Mouse (Mus musculus): ENCODE measurements around the gene Pnpla1.

Gene Pnpla1

GRCm38 (mm10) chr17:28883941-28884516, 25.8 kb downstream of the Pnpla1 start:
- in situ Hi-C loops (cut with MboI) = no loop called here

DNA sequence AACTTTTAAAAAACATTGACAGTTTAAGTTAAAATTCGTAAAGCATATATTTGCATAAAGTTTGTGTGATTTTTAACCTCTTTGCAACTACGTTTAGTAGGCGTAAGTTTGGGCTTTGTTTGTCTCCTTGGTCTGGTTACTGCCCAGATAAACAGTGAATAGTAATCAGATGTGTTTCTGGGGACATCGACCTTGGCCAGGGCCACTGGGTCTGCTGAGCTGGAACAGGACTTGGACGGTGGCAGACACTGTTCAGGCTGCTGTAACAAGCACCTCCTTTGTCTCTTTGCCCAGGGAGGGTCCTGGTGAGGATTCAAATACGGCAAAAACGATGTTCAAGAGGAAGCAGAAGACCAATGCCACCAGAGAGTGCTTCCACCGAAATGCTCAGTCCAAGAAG, 27.0 kb downstream of the Pnpla1 start:
- in situ Hi-C loops (cut with MboI) = no loop called here

DNA sequence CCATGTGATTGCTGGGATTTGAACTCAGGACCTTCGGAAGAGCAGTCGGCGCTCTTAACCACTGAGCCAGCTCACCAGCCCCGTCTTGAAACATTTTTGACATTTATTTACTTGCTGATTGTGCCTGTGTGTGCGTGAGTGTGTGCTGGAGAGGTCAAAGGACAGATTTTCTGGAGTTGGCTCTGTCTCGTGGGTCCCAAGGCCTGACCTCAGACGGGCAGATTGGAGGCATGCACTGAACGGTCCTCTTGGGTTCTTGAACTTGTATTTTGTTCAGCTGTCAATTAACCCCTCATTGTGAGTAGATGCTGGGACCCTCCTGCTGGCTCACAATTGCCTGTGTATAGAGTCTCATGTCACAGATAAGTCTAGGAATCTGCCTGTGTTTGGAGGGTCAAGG, 28.1 kb downstream of the Pnpla1 start:
- in situ Hi-C loops (cut with MboI) = no loop called here

DNA sequence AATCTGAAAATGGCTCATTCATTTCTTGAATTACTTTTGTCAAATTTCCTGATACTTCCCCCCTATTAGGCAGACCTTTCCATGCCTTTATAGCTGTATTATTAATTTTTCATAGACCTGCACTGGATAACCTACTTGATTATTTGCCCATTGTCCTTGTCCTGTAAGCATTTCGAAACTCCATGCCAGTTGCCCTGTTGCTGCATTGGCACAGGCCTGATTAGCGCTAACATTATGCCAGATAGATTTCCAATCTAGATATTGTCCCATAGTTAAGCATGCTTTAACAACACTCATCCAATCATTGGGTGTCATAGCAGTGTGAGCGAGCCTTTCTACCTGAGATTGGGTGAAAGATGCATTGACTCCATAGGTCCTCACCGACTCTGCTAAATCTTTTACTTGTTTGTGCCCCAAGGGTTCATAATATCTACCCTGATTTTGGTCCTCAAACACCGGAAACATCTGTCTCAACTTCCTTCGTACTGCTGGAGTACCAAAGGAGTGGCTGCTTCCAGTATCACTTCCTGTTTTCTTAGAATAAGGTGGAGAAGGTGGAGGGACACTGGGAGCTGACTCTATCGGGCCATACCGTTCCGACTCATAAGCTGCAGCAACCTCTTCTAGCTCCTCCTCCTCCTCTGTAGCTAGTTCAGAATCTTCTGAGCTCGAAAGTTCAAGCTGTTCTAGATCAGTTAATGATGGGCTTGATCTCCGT, 36.0 kb downstream of the Pnpla1 start:
- in situ Hi-C loops (cut with MboI) = no loop called here

DNA sequence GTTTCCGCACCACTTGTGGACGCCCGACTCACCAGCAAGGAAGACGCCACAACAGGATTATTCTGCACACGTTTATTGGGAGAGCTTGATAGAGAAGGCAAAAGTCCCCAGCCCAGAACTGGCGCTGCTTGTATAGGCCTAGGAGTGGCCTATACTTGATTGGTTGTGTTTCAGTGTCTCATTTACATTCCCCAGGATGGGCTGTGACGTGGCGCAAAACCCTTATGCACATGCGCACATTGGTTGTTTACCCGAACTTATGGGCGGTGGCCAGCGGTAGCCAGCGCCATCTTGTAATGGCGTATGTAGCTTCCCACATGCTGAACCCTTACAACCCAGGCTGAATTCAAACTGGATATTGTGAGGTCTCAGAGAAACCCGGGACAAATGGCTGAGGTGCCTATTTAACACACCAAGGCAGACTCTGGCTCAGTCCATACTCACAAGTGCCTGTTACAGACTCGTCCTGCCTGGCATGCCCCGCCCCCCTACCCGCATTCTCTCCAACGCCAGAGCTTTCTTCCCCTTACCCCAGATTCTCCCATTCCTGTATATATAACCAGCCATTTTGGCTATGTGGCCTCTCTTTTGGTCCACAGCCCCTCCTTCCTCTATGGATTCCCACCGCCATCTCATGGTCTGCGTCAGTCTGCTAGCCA, 37.1 kb downstream of the Pnpla1 start:
- in situ Hi-C loops (cut with MboI) = no loop called here

- in situ Hi-C loops (cut with MboI) = no loop called here
Measured at GRCm38 (mm10) chr17:28896095-28896780, 38.0 kb downstream of the Pnpla1 start.

- in situ Hi-C loops (cut with MboI) = no loop called here
Measured at GRCm38 (mm10) chr17:28897817-28898216, 39.6 kb downstream of the Pnpla1 start.

DNA sequence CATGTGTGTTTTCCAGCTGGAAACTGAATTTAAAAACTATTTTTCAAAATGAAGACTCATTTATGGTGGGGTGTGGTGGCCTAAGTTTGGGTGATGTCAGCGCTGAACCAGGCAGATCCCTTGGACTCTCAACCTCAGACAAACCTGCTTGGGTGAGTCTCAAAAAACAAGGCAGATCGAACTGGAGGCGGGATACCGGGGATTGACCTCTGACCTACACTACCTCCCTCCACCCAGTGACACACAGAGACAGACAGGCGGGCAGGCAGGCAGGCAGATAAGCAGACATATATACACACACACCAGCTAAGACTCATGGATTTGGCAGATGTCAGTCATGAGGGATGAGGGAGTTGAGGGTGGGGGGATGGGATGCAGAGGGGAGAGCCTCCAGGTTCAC, 40.0 kb downstream of the Pnpla1 start:
- in situ Hi-C loops (cut with MboI) = no loop called here

GRCm38 (mm10) chr17:28899427-28899826, 41.2 kb downstream of the Pnpla1 start:
- in situ Hi-C loops (cut with MboI) = no loop called here

DNA sequence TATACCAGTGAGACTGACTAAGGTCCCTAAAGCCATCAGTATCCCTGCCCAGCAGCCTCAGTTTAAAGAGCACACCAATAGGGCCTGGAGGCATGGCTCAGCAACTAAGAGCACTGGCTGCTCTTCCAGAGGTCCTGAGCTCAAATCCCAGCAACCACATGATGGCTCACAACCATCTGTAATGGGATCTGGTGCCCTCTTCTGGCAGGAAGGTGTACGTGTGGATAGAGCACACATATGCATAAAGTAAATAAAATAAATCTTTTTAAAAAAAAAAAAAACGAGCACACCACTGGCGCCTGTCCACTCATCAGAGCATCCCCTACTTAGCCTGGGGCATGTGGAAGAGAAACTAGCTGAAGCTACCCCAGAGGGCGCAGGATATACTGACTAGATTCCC, 43.3 kb downstream of the Pnpla1 start:
- in situ Hi-C loops (cut with MboI) = no loop called here

GRCm38 (mm10) chr17:28904546-28905376, 46.5 kb downstream of the Pnpla1 start:
- in situ Hi-C loops (cut with MboI) = no loop called here

DNA sequence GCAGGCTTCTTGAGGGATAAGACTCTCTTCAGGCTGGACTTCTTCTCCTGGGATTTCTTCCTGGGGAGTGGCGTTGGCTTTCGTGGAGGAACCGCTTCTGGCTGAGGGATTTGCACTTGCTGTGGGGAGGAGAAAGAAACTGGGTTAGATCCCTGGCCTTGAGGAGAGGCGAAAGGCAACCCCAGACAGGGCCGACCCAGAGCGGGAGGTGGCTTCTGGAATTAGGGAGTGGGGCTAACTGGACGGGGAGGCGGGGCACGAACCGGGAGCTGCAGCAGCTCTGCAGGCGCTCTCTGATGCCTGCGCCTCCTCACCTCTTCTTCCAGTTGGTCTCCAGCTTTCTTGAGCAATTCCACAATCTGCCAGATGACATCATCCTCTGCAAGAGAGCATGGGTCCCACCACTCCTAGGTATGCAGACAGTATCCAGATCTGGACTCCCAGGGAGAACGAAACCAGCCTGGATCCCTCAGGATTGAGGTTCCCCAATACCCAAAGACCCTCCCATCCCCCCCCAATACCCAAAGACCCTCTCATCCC, 47.2 kb downstream of the Pnpla1 start:
- in situ Hi-C loops (cut with MboI) = no loop called here

DNA sequence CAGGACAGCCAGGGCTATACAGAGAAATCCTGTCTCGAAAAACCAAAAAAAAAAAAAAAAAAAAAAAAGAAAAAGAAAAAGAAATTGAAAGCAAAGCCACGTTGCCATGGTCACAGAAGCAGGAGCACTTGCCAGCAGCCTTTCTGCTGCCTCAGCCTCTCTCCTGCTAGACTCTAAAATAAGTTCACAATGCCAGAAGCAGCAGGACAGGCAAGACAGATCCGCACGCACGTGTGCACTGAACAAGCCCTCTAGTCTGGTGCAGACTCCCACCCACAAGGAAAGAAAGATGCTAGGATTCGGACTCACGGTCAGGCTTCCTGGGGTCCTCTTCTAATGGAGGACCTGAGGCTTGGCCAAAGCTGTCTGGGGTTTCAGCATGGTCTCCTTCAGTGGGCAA, 49.7 kb downstream of the Pnpla1 start:
- in situ Hi-C loops (cut with MboI) = no loop called here

GRCm38 (mm10) chr17:28909252-28909941, 51.2 kb downstream of the Pnpla1 start:
- in situ Hi-C loops (cut with MboI) = no loop called here

DNA sequence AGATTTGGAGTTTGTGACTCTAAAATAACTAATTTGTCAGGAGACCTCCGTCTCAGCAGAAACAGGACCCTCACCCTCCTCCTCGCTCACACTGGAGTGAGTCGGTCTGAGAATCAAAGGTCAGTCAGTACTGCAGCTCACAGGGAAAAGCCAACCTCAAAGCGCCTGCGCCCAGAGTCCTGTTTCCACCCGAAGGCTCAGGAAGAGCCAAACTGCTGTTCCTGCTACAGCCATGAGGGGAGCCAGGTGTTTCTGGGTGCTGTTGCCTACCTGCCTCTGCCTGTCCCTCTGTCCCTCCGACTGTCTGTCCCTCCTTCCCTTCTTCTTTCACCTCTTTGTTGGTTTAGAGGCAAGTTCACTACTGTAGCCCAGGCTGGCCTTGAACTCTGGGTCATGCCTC, 51.9 kb downstream of the Pnpla1 start:
- in situ Hi-C loops (cut with MboI) = no loop called here

- in situ Hi-C loops (cut with MboI) = no loop called here
Measured at GRCm38 (mm10) chr17:28913200-28913599, 55.0 kb downstream of the Pnpla1 start.

- in situ Hi-C loops (cut with MboI) = no loop called here
Measured at GRCm38 (mm10) chr17:28913940-28914339, 55.7 kb downstream of the Pnpla1 start.

- in situ Hi-C loops (cut with MboI) = no loop called here
Measured at GRCm38 (mm10) chr17:28915060-28915628, 56.9 kb downstream of the Pnpla1 start, which contains the start of gene 4930539E08Rik. Gene 4930539E08Rik, minus strand, starts transcription at chr17:28915324.

DNA sequence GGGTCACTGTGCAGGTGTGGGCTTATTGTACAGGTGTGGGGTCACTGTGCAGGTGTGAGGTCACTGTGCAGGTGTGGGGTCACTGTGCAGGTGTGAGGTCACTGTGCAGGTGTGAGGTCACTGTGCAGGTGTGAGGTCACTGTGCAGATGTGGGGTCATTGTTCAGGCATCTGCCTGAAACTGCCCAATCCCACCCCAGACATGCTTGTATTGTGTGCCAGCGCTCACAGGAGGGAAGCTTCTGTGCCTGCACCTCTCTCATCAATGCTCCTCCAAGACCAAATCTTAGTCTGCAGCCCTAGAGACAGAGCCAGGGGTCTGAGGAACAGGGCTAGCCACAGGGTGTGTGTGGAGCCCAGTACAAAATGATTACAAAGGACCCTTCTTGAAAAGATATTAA, 58.3 kb downstream of the Pnpla1 start:
- in situ Hi-C loops (cut with MboI) = no loop called here

DNA sequence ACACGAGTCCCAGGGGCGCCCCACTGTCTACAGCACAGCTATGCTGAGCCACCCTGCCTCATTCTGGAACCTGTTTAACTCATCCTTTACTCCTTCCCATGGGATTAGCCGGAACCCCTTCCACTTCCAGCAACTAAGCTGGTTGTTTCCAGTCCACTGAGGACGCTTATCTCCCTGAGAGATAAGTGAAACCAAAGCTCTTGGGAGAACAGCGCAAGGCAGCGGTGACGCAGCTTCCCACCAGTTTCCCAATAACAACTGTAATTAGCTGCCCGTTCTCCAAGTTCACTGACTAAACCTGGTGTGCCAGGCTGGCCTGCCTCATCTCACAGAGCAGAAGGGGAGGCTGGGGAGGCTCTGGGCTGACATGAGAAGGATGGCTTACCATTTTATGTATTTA, 62.9 kb downstream of the Pnpla1 start:
- in situ Hi-C loops (cut with MboI) = no loop called here

- in situ Hi-C loops (cut with MboI) = no loop called here
Measured at GRCm38 (mm10) chr17:28922096-28922495, 63.9 kb downstream of the Pnpla1 start.
